Mouse (Mus musculus) forebrain, embryonic 13.5 days (tissue): ENCODE data around the gene Plk3. TPM values are rescaled to one million over a fixed set of nuclear protein-coding genes. Genes with fewer than 3 reads are reported as not detected.
"Not testable (repeated sequence)": the region's sequence is repeated elsewhere in the genome, so short reads cannot be mapped to it uniquely, and the experiment has no call there.

ENCODE experiments used
- ATAC-seq: fragments of 200-750 bp; cut with Nextera tagmentation; 2 replicates; pipeline ENCODE4 v1.8.0; 2017
- H3K27ac ChIP-seq: fragments of 300-500 bp; sonication (generic); 2 replicates; pipeline ENCODE4 v1.5.1; 2015; ENCODE audit warnings: inconsistent platforms, mild to moderate bottlenecking, moderate library complexity
- H3K27me3 ChIP-seq: fragments of 300-500 bp; sonication (generic); 2 replicates; pipeline ENCODE4 v1.6.1; 2015; ENCODE audit warnings: mild to moderate bottlenecking, inconsistent platforms
- H3K36me3 ChIP-seq: fragments of 300-500 bp; sonication (generic); 2 replicates; pipeline ENCODE4 v1.6.1; 2015; ENCODE audit warnings: mild to moderate bottlenecking, inconsistent platforms; ENCODE audit not compliant: poor library complexity, severe bottlenecking
- H3K4me1 ChIP-seq: fragments of 300-500 bp; sonication (generic); 2 replicates; pipeline ENCODE4 v1.6.1; 2015; ENCODE audit warnings: inconsistent platforms
- H3K4me2 ChIP-seq: fragments of 300-500 bp; sonication (generic); 2 replicates; pipeline ENCODE4 v1.6.1; 2015; ENCODE audit warnings: inconsistent platforms, mild to moderate bottlenecking, moderate library complexity
- H3K4me3 ChIP-seq: fragments of 300-500 bp; sonication (generic); 2 replicates; pipeline ENCODE4 v1.5.1; 2015; ENCODE audit warnings: mild to moderate bottlenecking, inconsistent platforms
- H3K9ac ChIP-seq: fragments of 300-500 bp; sonication (generic); 2 replicates; pipeline ENCODE4 v1.6.1; 2015; ENCODE audit warnings: mild to moderate bottlenecking, inconsistent platforms
- H3K9me3 ChIP-seq: fragments of 300-500 bp; sonication (generic); replicated peaks from 2 replicates; pipeline ENCODE4 v1.6.1; 2016; ENCODE audit warnings: inconsistent platforms
- WGBS: fragments of 180-500 bp; shearing (Covaris S2); methylation state at CpG from one replicate; pipeline ENCODE4 v1.1.7; 2015; 5-methylcytosine and 5-hydroxymethylcytosine counted together
- polyA plus RNA-seq: library from polyadenylated mRNA; unstranded; fragments of >200 nt; fragmentation: Nextera tagmentation; extraction: Ambion mirVana; gene quantifications from 2 replicates; pipeline ENCODE4 v1.2.1, GENCODE M21; 2015

Plk3 gene
- polyA plus RNA-seq: 11.4 and 12.0 TPM in 2 replicates

GRCm38 (mm10) chr4:117133817-117134600, at the start of gene Plk3:
Gene Plk3, minus strand, starts transcription at chr4:117133963.
- H3K27me3 ChIP-seq: peaks cover 23% of the 10 kb centered on the region; the same call in 1 of the 2 replicates
- H3K27ac ChIP-seq: peak within 1 kb of the TSS; percentile 40; the same call in 1 of the 2 replicates
- H3K4me1 ChIP-seq: peaks cover 29% of the 10 kb centered on the region
- H3K9me3 ChIP-seq: no peaks in the 10 kb centered on the region
- H3K4me3 ChIP-seq: peak within 1 kb of the TSS; percentile 69
- peaks cover 18% of the 10 kb centered on the region; the same call in 1 of the 2 replicates for H3K36me3 ChIP-seq
- peak; percentile 91 for ATAC-seq
- H3K4me2 ChIP-seq: peak within 1 kb of the TSS; percentile 92
- 2% methylated on average over 48 of the region's 48 CpGs for WGBS
- H3K9ac ChIP-seq: peak within 1 kb of the TSS; percentile 77

DNA sequence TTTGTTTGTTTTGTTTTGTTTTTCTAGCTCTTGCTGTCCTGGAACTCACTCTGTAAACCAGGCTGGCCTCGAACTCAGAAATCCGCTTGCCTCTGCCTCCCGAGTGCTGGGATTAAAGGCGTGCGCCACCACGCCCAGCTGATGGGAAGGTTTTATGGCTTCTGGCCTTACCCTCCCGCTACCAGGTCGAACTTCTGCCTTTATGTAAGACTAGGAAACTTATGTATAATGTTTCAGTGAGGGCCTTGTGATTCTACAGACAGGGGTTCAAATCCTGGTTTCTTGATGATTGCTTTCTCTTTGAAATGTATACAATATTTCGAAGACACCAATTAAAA, 49.0 kb upstream of the Plk3 start:
- Histone ChIP-seq H3K4me1 (peaks cover 25% of the 10 kb centered on the region), H3K9ac (peak overlapping the region; percentile 68), H3K4me3 (peak overlapping the region; percentile 67), H3K36me3 (peaks cover 25% of the 10 kb centered on the region), H3K4me2 (peak overlapping the region; percentile 82)
- ATAC-seq: peak; percentile 69
- not testable (repeated sequence) for H3K9me3 ChIP-seq, H3K27me3 ChIP-seq, H3K27ac ChIP-seq
- WGBS: 15% methylated on average over 9 of the region's 9 CpGs

- peak within 1 kb of the TSS; percentile 67 for H3K4me3 ChIP-seq
- H3K9me3 ChIP-seq: no peaks in the 10 kb centered on the region
- no peaks in the 10 kb centered on the region for H3K27me3 ChIP-seq
- H3K4me2 ChIP-seq: peak within 1 kb of the TSS; percentile 82
- no peak within 1 kb of the TSS; the same call in 1 of the 2 replicates for H3K27ac ChIP-seq
- H3K9ac ChIP-seq: peak within 1 kb of the TSS; percentile 71
- H3K4me1 ChIP-seq: peaks cover 25% of the 10 kb centered on the region
- peaks cover 31% of the 10 kb centered on the region for H3K36me3 ChIP-seq
- ATAC-seq: peak; percentile 100
- 2% methylated on average over 42 of the region's 42 CpGs for WGBS
Measured at GRCm38 (mm10) chr4:117181863-117182758, 48.3 kb upstream of the Plk3 start, which contains the start of gene Kif2c. Gene Kif2c, minus strand, starts transcription at chr4:117182639.

GRCm38 (mm10) chr4:117169936-117170335, 36.2 kb upstream of the Plk3 start:
- ATAC-seq: no peak
- H3K9ac ChIP-seq: no peak overlapping the region
- no peaks in the 10 kb centered on the region for H3K9me3 ChIP-seq
- H3K27ac ChIP-seq: no peak overlapping the region
- H3K4me3 ChIP-seq: no peak overlapping the region
- H3K4me2 ChIP-seq: no peak overlapping the region
- no peaks in the 10 kb centered on the region for H3K4me1 ChIP-seq
- peaks cover 99% of the 10 kb centered on the region for H3K36me3 ChIP-seq
- 86% methylated on average over 5 of the region's 5 CpGs for WGBS
- H3K27me3 ChIP-seq: no peaks in the 10 kb centered on the region

DNA sequence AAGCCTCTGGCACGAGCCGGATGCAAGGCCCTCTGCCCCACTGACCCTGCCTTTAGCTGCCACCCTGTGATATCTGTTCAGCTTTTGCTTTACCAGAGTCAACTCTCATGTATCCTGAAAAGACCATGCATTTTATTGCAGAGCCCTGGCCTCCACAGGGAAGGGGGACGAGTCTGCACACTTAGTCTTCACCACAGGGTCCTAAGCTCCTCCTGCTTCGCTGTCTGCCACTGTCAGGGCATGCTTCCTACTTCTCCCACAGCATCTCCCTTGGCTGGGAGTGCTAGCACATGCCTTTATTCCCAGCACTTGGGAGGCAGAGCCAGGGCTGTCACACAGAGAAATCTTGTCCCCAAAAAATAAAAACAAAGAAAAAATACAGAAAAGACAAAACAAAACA, 27.4 kb upstream of the Plk3 start:
- H3K27ac ChIP-seq: no peak overlapping the region
- H3K4me2 ChIP-seq: no peak overlapping the region
- no peaks in the 10 kb centered on the region for H3K27me3 ChIP-seq
- H3K4me3 ChIP-seq: no peak overlapping the region
- no peaks in the 10 kb centered on the region for H3K4me1 ChIP-seq
- no peak overlapping the region for H3K9ac ChIP-seq
- H3K36me3 ChIP-seq: peaks cover 74% of the 10 kb centered on the region
- H3K9me3 ChIP-seq: no peaks in the 10 kb centered on the region
- WGBS: 76% methylated on average over 4 of the region's 4 CpGs
- no peak for ATAC-seq

DNA sequence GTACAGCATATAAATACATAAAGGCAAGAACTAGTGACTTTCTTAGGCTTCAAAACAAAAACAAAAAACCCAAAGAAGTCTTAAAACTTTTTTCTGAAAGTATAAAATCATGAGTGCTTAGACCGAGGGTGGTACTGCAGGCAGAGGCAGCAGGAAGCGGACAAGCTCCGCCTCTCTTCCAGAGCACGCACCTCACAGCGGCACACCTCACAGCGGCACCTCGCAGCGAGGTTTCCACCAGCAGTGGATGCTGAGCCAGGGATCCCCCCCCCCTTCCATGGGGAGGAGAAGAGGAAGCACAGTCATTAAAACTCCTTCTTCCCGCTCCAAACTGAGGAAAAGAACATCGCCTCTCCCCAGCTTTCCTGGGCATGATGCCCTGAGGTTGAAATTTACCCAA, 25.9 kb upstream of the Plk3 start:
- no peaks in the 10 kb centered on the region for H3K9me3 ChIP-seq
- no peak overlapping the region for H3K27ac ChIP-seq
- H3K4me3 ChIP-seq: no peak overlapping the region
- WGBS: 79% methylated on average over 10 of the region's 10 CpGs
- H3K4me2 ChIP-seq: no peak overlapping the region
- H3K9ac ChIP-seq: no peak overlapping the region
- no peaks in the 10 kb centered on the region for H3K27me3 ChIP-seq
- H3K36me3 ChIP-seq: peaks cover 59% of the 10 kb centered on the region
- ATAC-seq: no peak
- peaks cover 5% of the 10 kb centered on the region for H3K4me1 ChIP-seq

DNA sequence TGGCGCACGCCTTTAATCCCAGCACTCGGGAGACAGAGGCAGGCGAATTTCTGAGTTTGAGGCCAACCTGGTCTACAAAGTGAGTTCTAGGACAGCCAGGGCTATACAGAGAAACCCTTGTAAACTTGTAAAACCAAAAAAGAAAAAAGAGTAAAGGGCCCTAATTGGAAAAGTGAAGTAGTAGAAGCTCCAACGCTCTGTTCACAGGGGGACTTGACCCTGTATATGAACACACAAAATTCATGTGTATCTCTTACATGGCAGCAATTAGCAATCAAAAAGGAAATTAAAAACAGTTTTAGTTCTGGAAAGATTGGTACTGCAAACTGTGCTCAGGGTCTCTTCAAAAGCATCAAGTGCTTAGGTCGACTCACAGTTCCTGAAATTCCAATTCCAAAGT, 22.6 kb upstream of the Plk3 start:
- Histone ChIP-seq H3K4me1 (peaks cover 26% of the 10 kb centered on the region), H3K4me3 (peak overlapping the region; percentile 96), H3K4me2 (peak overlapping the region; percentile 89), H3K36me3 (peaks cover 59% of the 10 kb centered on the region), H3K9ac (peak overlapping the region; percentile 100; the same call in 1 of the 2 replicates), H3K27ac (peak overlapping the region; percentile 94; the same call in 1 of the 2 replicates), H3K9me3 (no peaks in the 10 kb centered on the region), H3K27me3 (no peaks in the 10 kb centered on the region)
- WGBS: 25% methylated on average over 6 of the region's 6 CpGs
- no peak for ATAC-seq

GRCm38 (mm10) chr4:117155792-117156355, 22.1 kb upstream of the Plk3 start, which contains the start of gene Rps8:
Gene Rps8, minus strand, starts transcription at chr4:117156243.
- H3K27me3 ChIP-seq: no peaks in the 10 kb centered on the region
- ATAC-seq: peak; percentile 94
- H3K9ac ChIP-seq: peak within 1 kb of the TSS; percentile 100
- no peaks in the 10 kb centered on the region for H3K9me3 ChIP-seq
- H3K4me1 ChIP-seq: peaks cover 26% of the 10 kb centered on the region
- under 1% methylated on average over 52 of the region's 52 CpGs for WGBS
- peak within 1 kb of the TSS; percentile 89 for H3K4me2 ChIP-seq
- peak within 1 kb of the TSS; percentile 96 for H3K4me3 ChIP-seq
- peak within 1 kb of the TSS; percentile 94 for H3K27ac ChIP-seq
- H3K36me3 ChIP-seq: peaks cover 60% of the 10 kb centered on the region

DNA sequence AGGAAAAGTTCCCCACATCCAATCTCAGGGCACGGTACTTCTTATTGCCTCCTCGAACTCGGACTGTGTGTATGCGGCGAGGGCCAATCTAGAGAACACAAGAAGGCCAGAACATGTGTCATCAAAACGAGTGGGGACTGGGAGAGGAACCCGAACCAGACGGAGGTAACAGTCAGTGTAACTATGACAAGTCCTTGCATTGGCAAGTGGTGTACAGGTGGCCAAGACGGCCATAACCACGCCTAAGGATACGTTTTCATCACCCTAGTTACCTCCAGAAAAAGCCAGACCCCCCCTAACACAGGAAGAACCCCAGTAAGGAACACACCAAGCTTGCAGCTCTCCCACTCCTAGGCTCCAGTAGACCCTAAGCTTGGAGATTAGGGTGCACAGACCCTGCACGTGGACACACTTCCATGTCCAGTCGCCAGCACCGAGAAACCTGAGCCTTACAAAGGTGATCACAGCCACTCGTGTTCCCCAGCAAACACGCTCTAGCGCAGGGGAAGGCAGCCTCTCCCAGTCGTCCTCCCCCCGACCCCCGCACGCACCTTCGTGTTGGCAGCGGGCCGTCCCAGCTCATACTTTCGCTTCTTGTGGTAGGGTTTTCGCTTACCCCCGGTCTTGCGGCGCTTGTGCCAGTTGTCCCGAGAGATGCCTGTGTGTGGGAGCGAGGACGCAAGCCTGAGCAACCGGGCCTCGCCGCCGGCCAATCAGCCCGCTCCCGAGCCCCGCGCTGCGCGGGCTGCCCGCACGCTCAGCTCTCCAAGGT, 21.4 kb upstream of the Plk3 start:
- Histone ChIP-seq H3K9ac (peak overlapping the region; percentile 100), H3K9me3 (no peaks in the 10 kb centered on the region), H3K4me1 (peaks cover 26% of the 10 kb centered on the region), H3K4me2 (peak overlapping the region; percentile 89), H3K27me3 (no peaks in the 10 kb centered on the region), H3K4me3 (peak overlapping the region; percentile 96), H3K27ac (peak overlapping the region; percentile 94), H3K36me3 (peaks cover 61% of the 10 kb centered on the region)
- 2% methylated on average over 44 of the region's 44 CpGs for WGBS
- ATAC-seq: peak; percentile 20; the same call in 1 of the 2 replicates

- 0 out of 2 replicates have a peak overlapping the region, but pooled peaks have one; percentile 1 for H3K9ac ChIP-seq
- no peaks in the 10 kb centered on the region for H3K27me3 ChIP-seq
- H3K4me2 ChIP-seq: no peak overlapping the region
- no peaks in the 10 kb centered on the region for H3K9me3 ChIP-seq
- ATAC-seq: no peak
- peaks cover 26% of the 10 kb centered on the region for H3K4me1 ChIP-seq
- 89% methylated on average over 5 of the region's 5 CpGs for WGBS
- H3K4me3 ChIP-seq: no peak overlapping the region
- H3K27ac ChIP-seq: no peak overlapping the region
- H3K36me3 ChIP-seq: peaks cover 68% of the 10 kb centered on the region
Measured at GRCm38 (mm10) chr4:117152714-117153113, 19.0 kb upstream of the Plk3 start.

DNA sequence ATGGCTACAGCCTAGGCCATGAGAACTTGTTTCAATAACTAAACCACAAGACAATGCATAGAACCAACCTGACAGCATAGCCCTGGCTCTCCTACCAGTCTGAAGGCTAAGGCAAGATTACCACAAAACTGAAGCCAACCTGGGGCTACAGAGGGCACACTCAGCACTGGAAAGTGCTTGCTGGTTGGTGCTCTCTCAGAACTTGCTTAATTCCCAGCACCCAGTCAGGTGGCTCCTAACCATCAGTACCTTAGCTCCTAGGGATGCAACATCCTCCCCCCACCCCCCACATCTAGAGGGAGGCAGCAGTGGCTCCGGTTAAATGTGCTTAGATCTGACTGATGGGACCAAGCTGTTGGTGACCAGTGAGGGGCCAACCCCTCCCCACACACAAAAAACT, 17.7 kb upstream of the Plk3 start:
- Histone ChIP-seq H3K27ac (no peak overlapping the region), H3K4me1 (peaks cover 26% of the 10 kb centered on the region), H3K9ac (no peak overlapping the region), H3K4me2 (no peak overlapping the region), H3K4me3 (no peak overlapping the region), H3K9me3 (no peaks in the 10 kb centered on the region), H3K27me3 (no peaks in the 10 kb centered on the region), H3K36me3 (peaks cover 73% of the 10 kb centered on the region)
- ATAC-seq: no peak
- WGBS: 95% methylated on average over 1 of the region's 1 CpGs
